Mouse (Mus musculus): Measurements from ENCODE around the gene Ep400. TPM values are rescaled to one million over a fixed set of nuclear protein-coding genes. Genes with fewer than 3 reads are reported as not detected.

The Ep400 gene
- 45.6 and 58.6 TPM in 2 replicates for polyA plus RNA-seq (2015; fragmentation: Nextera tagmentation; extraction: Ambion mirVana)

DNA sequence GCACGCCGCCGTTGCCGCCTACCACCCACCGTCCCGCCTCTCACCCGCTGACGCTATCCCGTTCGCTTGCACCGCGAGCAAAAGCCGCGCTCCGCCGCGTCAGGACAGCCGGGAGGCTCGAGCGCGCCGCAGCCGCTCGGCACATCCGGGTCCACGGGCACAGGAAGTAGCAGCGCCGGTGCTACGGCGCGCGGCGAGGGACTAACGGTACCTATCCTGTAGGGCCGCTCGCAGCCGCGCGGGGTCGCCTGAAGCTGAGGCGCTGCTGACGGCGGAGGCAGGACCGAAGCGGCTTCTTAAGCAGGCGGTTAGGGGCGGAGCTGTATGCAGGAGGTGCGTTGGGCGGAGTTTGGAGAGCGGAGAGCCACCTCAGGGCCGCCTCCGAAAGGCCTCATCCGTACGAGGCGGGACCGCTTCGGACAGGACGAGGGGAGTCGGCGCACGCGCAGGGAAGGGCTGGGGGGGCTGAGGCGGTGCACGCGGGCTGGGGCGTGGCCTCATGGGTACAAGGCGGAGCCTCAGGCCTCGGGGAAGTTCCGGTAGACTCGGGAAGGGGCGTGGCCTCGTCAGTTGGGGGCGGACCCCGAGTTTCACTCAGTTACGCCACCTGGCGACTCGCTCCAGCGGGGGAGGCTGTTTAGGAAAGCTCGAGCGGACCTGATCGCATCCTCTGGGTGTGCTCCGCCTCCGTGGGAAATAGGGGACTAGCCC is at the start of gene Ep400:
Ep400 (minus strand) TSS at position 270 of the 711 bp plus-strand sequence.
- H3K27me3 ChIP-seq, result no peaks in the 10 kb centered on the region
- peaks cover 32% of the 10 kb centered on the region for H3K36me3 ChIP-seq
- peak within 1 kb of the TSS; percentile 91 for H3K4me3 ChIP-seq
- under 1% methylated on average over 83 of the region's 83 CpGs for WGBS
- no peaks in the 10 kb centered on the region for H3K9me3 ChIP-seq
- peak; percentile 98 for ATAC-seq (ENCODE audit: low FRiP score, low read depth)
- H3K4me1 ChIP-seq, result peaks cover 16% of the 10 kb centered on the region
- H3K27ac ChIP-seq, result peak within 1 kb of the TSS; percentile 94
- H3K9ac ChIP-seq, result peak within 1 kb of the TSS; percentile 97
- H3K4me2 ChIP-seq (replicated peaks), result peak within 1 kb of the TSS; percentile 79

GRCm38 (mm10) chr5:110809667-110810325 is 39.3 kb upstream of the Ep400 start, which contains the start of gene Ulk1:
Gene Ulk1 (minus strand): TSS chr5:110810097.
- Histone ChIP-seq H3K9ac (peak within 1 kb of the TSS; percentile 98), H3K4me1 (peaks cover 42% of the 10 kb centered on the region), H3K4me3 (peak within 1 kb of the TSS; percentile 94), H3K9me3 (no peaks in the 10 kb centered on the region), H3K36me3 (peaks cover 26% of the 10 kb centered on the region), H3K4me2 (replicated peaks) (peak within 1 kb of the TSS; percentile 94), H3K27ac (peak within 1 kb of the TSS; percentile 53; the same call in 1 of the 2 replicates), H3K27me3 (no peaks in the 10 kb centered on the region)
- peak; percentile 96 for ATAC-seq (ENCODE audit: low FRiP score, low read depth)
- under 1% methylated on average over 56 of the region's 80 CpGs for WGBS

- Histone ChIP-seq H3K9ac (peak overlapping the region; percentile 98), H3K4me3 (peak overlapping the region; percentile 94), H3K27me3 (no peaks in the 10 kb centered on the region), H3K27ac (peak overlapping the region; percentile 53; the same call in 1 of the 2 replicates), H3K4me2 (replicated peaks) (peak overlapping the region; percentile 94), H3K9me3 (no peaks in the 10 kb centered on the region), H3K4me1 (peaks cover 47% of the 10 kb centered on the region), H3K36me3 (peaks cover 33% of the 10 kb centered on the region)
- WGBS, result 2% methylated on average over 27 of the region's 27 CpGs
- ATAC-seq (ENCODE audit: low FRiP score, low read depth), result no peak
Observed at GRCm38 (mm10) chr5:110808821-110809666, 38.5 kb upstream of the Ep400 start.

GRCm38 (mm10) chr5:110808061-110808631 is 37.6 kb upstream of the Ep400 start:
- Histone ChIP-seq H3K27ac (no peak overlapping the region; the same call in 1 of the 2 replicates), H3K27me3 (no peaks in the 10 kb centered on the region), H3K4me3 (peak overlapping the region; percentile 94), H3K9me3 (no peaks in the 10 kb centered on the region), H3K4me2 (replicated peaks) (peak overlapping the region; percentile 94), H3K4me1 (peaks cover 47% of the 10 kb centered on the region), H3K9ac (peak overlapping the region; percentile 98), H3K36me3 (peaks cover 40% of the 10 kb centered on the region)
- peak; percentile 31; the same call in 1 of the 2 replicates for ATAC-seq (ENCODE audit: low FRiP score, low read depth)
- 3% methylated on average over 14 of the region's 14 CpGs for WGBS

DNA sequence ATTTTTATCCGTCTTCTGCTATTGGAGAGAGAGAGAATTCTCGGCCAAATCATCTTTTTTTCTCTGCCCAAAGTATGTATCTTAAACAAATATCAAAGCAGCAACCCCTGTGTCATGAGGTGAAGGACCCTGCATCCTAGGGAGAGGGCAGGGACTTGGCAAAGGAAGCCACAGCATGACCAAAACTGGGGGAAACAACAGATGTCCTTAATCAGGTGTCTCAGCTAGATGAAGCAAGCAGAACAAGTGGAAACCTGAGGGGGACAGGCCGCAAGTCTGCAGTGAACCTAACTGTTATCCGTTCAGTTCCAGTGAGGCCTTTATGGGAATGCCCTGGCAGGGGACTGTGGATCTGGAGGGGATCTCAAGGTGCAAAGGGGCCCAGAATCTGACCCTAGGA is 36.9 kb upstream of the Ep400 start:
- Histone ChIP-seq H3K9ac (peak overlapping the region; percentile 98), H3K36me3 (peaks cover 47% of the 10 kb centered on the region), H3K9me3 (no peaks in the 10 kb centered on the region), H3K27me3 (no peaks in the 10 kb centered on the region), H3K4me1 (peaks cover 47% of the 10 kb centered on the region), H3K4me2 (replicated peaks) (peak overlapping the region; percentile 94), H3K4me3 (peak overlapping the region; percentile 94), H3K27ac (no peak overlapping the region)
- no peak for ATAC-seq (ENCODE audit: low FRiP score, low read depth)
- 86% methylated on average over 4 of the region's 4 CpGs for WGBS

DNA sequence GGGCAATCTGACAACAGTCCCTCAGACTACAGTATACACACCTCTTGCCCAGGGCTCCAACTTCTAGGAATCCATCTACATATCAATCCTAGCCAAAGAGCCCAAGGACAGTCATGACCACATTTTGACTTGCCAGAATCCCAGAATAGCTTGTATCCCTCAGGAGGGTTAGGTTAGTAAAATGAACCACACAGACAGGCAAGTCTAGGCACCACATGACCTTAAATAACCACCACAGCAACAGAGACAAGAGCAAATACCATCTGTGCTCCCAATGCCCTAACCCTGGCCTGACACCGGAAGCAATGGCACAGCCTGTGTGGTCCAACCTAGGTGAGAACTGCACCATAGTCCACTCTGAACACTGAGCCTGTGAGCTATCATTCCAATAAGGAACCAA is 36.2 kb upstream of the Ep400 start:
- no peak for ATAC-seq (ENCODE audit: low FRiP score, low read depth)
- Histone ChIP-seq H3K9me3 (no peaks in the 10 kb centered on the region), H3K27ac (no peak overlapping the region), H3K9ac (peak overlapping the region; percentile 31; the same call in 1 of the 2 replicates), H3K4me2 (replicated peaks) (peak overlapping the region; percentile 94), H3K4me3 (no peak overlapping the region), H3K4me1 (peaks cover 50% of the 10 kb centered on the region), H3K27me3 (no peaks in the 10 kb centered on the region), H3K36me3 (peaks cover 55% of the 10 kb centered on the region)
- WGBS, result 65% methylated on average over 1 of the region's 1 CpGs

DNA sequence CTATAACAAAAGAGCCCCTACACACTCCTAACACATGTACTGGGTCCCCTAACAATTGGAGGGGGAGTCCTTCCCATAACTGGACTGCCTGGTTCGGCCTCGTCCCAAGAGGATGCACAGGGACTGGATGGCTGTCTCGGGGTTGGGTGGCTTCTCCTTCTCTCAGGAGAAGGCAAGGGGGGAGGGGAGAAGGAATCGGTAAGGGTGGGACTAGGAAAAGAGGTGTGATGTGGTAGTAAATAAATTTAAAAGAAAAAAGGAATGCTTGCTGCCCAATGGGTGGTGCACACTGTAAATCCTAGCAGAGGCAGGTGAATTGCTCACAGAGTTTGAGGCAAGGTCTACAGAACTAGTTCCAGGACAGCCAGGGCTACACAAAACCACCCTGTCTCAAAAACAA is 35.6 kb upstream of the Ep400 start:
- peaks cover 50% of the 10 kb centered on the region for H3K4me1 ChIP-seq
- H3K27me3 ChIP-seq, result no peaks in the 10 kb centered on the region
- WGBS, result 83% methylated on average over 4 of the region's 4 CpGs
- no peak overlapping the region for H3K9ac ChIP-seq
- no peak for ATAC-seq (ENCODE audit: low FRiP score, low read depth)
- H3K4me3 ChIP-seq, result no peak overlapping the region
- H3K4me2 ChIP-seq (replicated peaks), result 0 out of 2 replicates have a peak overlapping the region, but pooled peaks have one; percentile 94
- H3K9me3 ChIP-seq, result no peaks in the 10 kb centered on the region
- no peak overlapping the region for H3K27ac ChIP-seq
- H3K36me3 ChIP-seq, result peaks cover 60% of the 10 kb centered on the region

GRCm38 (mm10) chr5:110804012-110804743 is 33.7 kb upstream of the Ep400 start:
- ATAC-seq (ENCODE audit: low FRiP score, low read depth), result no peak
- no peak overlapping the region for H3K4me2 ChIP-seq (replicated peaks)
- no peak overlapping the region for H3K9ac ChIP-seq
- H3K36me3 ChIP-seq, result peaks cover 80% of the 10 kb centered on the region
- H3K27me3 ChIP-seq, result no peaks in the 10 kb centered on the region
- 80% methylated on average over 7 of the region's 7 CpGs for WGBS
- H3K4me3 ChIP-seq, result no peak overlapping the region
- H3K9me3 ChIP-seq, result no peaks in the 10 kb centered on the region
- peaks cover 50% of the 10 kb centered on the region for H3K4me1 ChIP-seq
- H3K27ac ChIP-seq, result no peak overlapping the region

DNA sequence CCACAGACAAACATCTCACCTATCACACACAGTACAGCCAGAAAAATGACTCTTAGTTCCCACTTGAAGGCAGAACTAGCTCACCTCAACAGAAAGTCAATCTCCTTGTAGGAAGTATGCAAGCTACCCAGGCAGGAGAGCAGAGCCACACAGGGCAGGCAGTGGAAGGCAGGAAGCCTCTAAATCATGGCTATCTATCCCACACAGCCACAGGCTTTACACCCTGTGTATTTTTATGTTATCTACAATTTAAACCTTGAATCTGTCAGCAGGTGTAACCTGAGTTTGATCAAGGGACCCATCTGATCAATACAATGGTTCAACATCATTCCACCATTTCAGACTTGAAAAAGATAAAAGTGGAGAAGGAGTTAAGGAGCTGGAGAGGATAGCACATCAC is 32.3 kb upstream of the Ep400 start:
- Histone ChIP-seq H3K4me2 (replicated peaks) (no peak overlapping the region), H3K9me3 (no peaks in the 10 kb centered on the region), H3K27ac (no peak overlapping the region), H3K9ac (no peak overlapping the region), H3K27me3 (no peaks in the 10 kb centered on the region), H3K4me1 (peaks cover 37% of the 10 kb centered on the region), H3K4me3 (no peak overlapping the region), H3K36me3 (peaks cover 94% of the 10 kb centered on the region)
- no peak for ATAC-seq (ENCODE audit: low FRiP score, low read depth)

- Histone ChIP-seq H3K36me3 (peaks cover 94% of the 10 kb centered on the region), H3K9me3 (no peaks in the 10 kb centered on the region), H3K4me1 (peaks cover 32% of the 10 kb centered on the region), H3K4me3 (no peak overlapping the region), H3K27me3 (no peaks in the 10 kb centered on the region), H3K9ac (no peak overlapping the region), H3K4me2 (replicated peaks) (no peak overlapping the region), H3K27ac (no peak overlapping the region)
- WGBS, result 85% methylated on average over 4 of the region's 4 CpGs
- no peak for ATAC-seq (ENCODE audit: low FRiP score, low read depth)
Observed at GRCm38 (mm10) chr5:110802186-110802585, 31.7 kb upstream of the Ep400 start.

DNA sequence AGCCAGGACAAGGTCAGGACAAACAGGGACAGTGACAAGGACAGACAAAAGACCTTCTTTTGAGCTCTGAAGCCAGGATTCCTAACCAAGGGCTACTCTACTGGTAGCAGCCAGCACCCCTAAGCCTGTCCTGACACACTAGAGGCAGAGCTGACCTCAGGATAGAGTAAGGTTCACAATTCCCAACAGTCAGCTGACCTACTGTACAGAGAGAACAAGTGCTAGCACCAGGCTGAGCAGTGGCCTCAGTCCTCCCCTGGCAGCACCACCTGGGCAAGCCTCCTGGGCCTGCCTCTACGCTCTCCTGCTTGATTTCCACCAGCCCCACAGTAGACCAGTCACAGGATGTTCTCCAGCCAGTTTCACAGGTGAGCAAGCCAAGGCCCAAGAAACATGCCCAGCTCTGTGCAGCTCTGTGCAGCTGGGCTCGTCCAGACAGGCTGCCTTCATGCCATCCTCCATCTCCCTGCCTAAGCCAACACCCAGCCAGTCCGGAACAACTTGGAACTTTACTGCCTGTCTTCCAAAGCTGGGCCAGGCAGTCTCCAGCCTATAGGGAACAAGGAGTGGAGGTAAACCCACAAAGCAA is 30.6 kb upstream of the Ep400 start:
- H3K27ac ChIP-seq, result no peak overlapping the region
- H3K4me3 ChIP-seq, result no peak overlapping the region
- H3K4me1 ChIP-seq, result peaks cover 22% of the 10 kb centered on the region
- no peak for ATAC-seq (ENCODE audit: low FRiP score, low read depth)
- no peak overlapping the region; the same call in 1 of the 2 replicates for H3K9ac ChIP-seq
- no peak overlapping the region for H3K4me2 ChIP-seq (replicated peaks)
- H3K36me3 ChIP-seq, result peaks cover 98% of the 10 kb centered on the region
- 85% methylated on average over 3 of the region's 3 CpGs for WGBS
- no peaks in the 10 kb centered on the region for H3K9me3 ChIP-seq
- H3K27me3 ChIP-seq, result no peaks in the 10 kb centered on the region

All from limb, embryonic 13.5 days (tissue).